Mouse (Mus musculus): ENCODE results near the gene Hist1h2ao. TPM values are rescaled to one million over a fixed set of nuclear protein-coding genes. Genes with fewer than 3 reads are reported as not detected.
"Not testable (repeated sequence)": the region's sequence is repeated elsewhere in the genome, so short reads cannot be mapped to it uniquely, and the experiment has no call there.

Gene Hist1h2ao
- polyA plus RNA-seq (2014; fragmentation: Nextera tagmentation; extraction: Ambion mirVana) = 4.0 TPM in 1 of 2 replicates, not detected in the other

DNA sequence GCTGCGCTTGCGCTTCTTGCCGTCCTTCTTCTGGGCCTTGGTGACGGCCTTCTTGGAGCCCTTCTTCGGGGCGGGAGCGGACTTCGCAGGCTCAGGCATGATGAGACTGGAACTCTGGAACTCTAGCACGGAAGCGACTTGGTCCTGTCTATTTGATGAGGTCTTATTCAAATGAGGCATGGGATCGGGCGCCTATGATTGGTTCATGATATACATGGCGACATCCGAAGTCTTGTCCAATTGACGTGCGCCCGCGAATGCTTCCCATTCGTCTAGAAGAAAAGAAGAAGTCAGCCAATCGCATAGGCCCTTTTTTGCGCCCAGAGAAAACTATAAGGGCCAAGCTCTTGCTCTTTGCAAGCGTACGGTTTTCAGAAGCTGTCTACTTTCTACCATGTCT is at the start of gene Hist1h2ao, which contains the start of gene Hist1h2bq:
Gene Hist1h2ao (plus strand): TSS at position 393 of the 400 bp plus-strand sequence.
Gene Hist1h2bq (minus strand): TSS at position 125 of the 400 bp plus-strand sequence.
- ATAC-seq (replicated peaks; ENCODE audit: low FRiP score, low TSS enrichment, low read depth) = peak; percentile 93
- not testable (repeated sequence) for H3K27me3 ChIP-seq (replicated peaks; ENCODE audit: control insufficient read depth, insufficient read depth, low read length); H3K4me1 ChIP-seq (replicated peaks; ENCODE audit: control insufficient read depth, insufficient read depth, low read length); DNase-seq (ENCODE audit: low spot score); H3K9ac ChIP-seq (ENCODE audit: low read length); H3K27ac ChIP-seq (ENCODE audit: low read depth); H3K36me3 ChIP-seq (ENCODE audit: control insufficient read depth, insufficient read depth, low read length); H3K4me3 ChIP-seq (ENCODE audit: low read depth, low read length); H3K4me2 ChIP-seq (ENCODE audit: low read length); H3K9me3 ChIP-seq (ENCODE audit: control insufficient read depth, low read length)
- WGBS = no CpG with 5 or more reads among the region's 23 CpGs

DNA sequence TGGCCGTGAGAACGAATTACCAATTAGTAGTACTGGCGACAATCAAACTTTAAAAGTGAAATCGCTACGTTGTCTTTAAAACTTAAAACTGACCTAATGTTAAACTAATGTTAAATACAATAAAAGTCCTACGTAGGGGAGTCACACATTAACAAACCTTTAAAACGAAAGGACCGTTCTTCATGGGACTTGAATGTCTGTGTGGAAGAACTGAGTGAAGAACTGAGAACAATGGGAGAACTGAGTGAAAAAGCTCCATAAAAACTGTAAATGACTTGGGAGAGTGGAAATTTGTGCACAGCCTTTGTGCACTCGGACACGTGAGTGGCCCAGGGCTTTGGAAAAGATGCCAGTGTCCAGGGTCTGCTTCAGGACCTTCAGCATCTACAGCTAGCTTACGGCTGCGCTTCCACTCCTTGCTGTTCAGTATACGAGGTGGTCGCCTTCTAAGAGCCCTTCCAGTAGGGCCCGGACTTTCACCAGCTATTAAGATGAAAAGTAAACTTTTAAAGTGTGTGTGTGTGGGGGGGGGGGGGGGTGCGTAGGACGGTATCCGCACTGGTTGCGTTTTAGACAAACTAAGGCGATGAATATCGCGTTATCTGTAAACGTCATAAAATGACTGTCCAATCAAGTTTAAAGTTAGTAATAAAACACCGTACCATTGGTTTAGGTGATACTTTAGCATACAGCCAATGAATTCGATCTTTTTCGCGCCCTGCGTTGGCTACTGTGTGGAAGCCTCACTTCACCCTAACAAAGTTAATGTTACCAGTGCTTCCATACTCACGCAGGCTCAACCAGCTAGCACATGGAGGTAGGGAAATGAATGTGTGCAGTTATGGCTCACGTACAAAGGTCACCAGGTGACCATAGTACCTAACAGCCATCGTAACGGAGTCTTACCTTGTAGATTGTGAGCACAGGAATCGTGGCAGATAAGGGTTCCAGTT is 31.2 kb upstream of the Hist1h2ao start:
- no peaks in the 10 kb centered on the region for H3K27me3 ChIP-seq (replicated peaks; ENCODE audit: control insufficient read depth, insufficient read depth, low read length)
- H3K4me3 ChIP-seq (ENCODE audit: low read depth, low read length) = peak overlapping the region; percentile 61
- peak overlapping the region; percentile 97 for H3K27ac ChIP-seq (ENCODE audit: low read depth)
- ATAC-seq (replicated peaks; ENCODE audit: low FRiP score, low TSS enrichment, low read depth) (peak; percentile 83), DNase-seq (ENCODE audit: low spot score) (peak; percentile 88)
- 5% methylated on average over 33 of the region's 33 CpGs for WGBS
- H3K4me1 ChIP-seq (replicated peaks; ENCODE audit: control insufficient read depth, insufficient read depth, low read length) = peaks cover 9% of the 10 kb centered on the region
- H3K9me3 ChIP-seq (ENCODE audit: control insufficient read depth, low read length) = no peaks in the 10 kb centered on the region
- peak overlapping the region; percentile 95 for H3K4me2 ChIP-seq (ENCODE audit: low read length)
- H3K36me3 ChIP-seq (ENCODE audit: control insufficient read depth, insufficient read depth, low read length) = no peaks in the 10 kb centered on the region
- peak overlapping the region; percentile 97 for H3K9ac ChIP-seq (ENCODE audit: low read length)

DNA sequence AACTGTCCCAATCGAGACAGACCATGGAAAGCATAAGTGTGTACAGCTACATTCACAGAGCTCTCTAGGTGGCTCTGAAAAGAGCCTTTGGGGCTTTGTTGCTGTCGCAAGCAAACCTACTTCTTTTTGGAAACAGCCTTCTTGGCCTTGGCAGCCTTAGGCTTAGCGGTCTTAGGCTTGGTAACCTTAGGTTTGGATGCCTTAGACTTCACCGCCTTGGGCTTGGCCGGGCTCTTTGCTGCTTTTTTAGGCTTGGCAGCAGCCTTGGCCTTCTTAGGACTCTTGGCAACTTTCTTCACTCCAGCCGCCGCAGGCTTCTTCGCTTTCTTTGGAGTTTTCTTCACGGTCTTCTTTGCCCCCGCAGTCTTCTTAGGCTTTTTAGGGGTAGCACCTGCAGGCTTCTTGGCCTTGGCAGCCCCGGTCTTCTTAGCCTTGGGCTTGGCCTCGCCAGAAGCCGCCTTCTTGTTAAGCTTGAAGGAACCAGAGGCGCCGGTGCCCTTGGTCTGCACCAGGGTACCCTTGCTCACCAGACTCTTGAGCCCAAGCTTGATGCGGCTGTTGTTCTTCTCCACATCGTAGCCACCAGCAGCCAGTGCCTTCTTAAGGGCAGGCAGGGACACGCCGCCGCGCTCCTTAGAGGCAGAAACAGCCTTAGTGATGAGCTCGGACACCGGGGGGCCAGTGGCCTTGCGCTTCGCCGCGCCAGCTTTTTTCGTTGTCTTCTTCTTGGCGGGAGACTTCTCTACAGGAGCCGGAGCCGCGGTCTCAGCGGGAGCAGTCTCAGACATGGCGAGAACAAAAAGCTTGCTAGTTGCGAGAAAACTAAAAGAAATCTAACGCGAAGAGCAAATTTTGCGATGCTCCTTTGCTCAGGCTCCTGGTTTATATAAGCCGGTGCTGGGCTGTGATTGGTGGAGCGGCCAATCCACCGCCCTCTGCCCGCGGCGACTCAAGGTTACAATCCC is 30.2 kb upstream of the Hist1h2ao start, which contains the start of gene Hist1h1b:
Gene Hist1h1b (minus strand): TSS at position 859 of the 965 bp plus-strand sequence.
- peaks cover 14% of the 10 kb centered on the region for H3K4me1 ChIP-seq (replicated peaks; ENCODE audit: control insufficient read depth, insufficient read depth, low read length)
- peak within 1 kb of the TSS; percentile 97 for H3K9ac ChIP-seq (ENCODE audit: low read length)
- no peaks in the 10 kb centered on the region for H3K36me3 ChIP-seq (ENCODE audit: control insufficient read depth, insufficient read depth, low read length)
- WGBS = under 1% methylated on average over 44 of the region's 44 CpGs
- peak within 1 kb of the TSS; percentile 95 for H3K4me2 ChIP-seq (ENCODE audit: low read length)
- H3K27ac ChIP-seq (ENCODE audit: low read depth) = peak within 1 kb of the TSS; percentile 97
- no peaks in the 10 kb centered on the region for H3K9me3 ChIP-seq (ENCODE audit: control insufficient read depth, low read length)
- H3K27me3 ChIP-seq (replicated peaks; ENCODE audit: control insufficient read depth, insufficient read depth, low read length) = no peaks in the 10 kb centered on the region
- ATAC-seq (replicated peaks; ENCODE audit: low FRiP score, low TSS enrichment, low read depth) (peak; percentile 43), DNase-seq (ENCODE audit: low spot score) (peak; percentile 91)
- peak within 1 kb of the TSS; percentile 61 for H3K4me3 ChIP-seq (ENCODE audit: low read depth, low read length)

DNA sequence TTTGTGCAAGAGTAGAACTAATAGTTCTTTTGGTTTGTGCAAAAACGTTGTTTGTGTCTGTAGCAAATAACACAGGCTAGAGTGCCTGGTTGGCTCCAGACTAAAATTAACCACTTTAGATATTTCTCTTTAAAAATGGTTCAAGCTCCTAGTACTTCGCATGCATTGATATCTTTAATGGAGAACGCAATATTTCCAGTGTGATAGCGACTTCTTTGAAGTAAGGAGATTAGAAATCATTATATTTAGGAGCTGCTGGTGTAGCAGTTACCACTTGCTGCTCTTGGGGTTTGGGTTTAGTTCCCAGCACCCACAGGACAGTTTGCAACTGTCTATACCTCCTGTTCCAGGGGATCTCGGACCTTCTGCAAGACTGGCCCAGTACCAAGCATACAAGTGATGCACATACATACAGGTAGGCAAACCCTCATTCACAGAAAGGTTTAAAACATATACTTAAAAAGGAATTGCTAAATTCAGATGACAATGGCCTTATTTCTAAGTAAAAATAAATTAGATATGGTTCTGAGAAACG is 29.2 kb upstream of the Hist1h2ao start:
- DNase-seq (ENCODE audit: low spot score) (peak; percentile 54), ATAC-seq (replicated peaks; ENCODE audit: low FRiP score, low TSS enrichment, low read depth) (no peak)
- no peaks in the 10 kb centered on the region for H3K9me3 ChIP-seq (ENCODE audit: control insufficient read depth, low read length)
- no peaks in the 10 kb centered on the region for H3K27me3 ChIP-seq (replicated peaks; ENCODE audit: control insufficient read depth, insufficient read depth, low read length)
- peak overlapping the region; percentile 61 for H3K4me3 ChIP-seq (ENCODE audit: low read depth, low read length)
- no peaks in the 10 kb centered on the region for H3K36me3 ChIP-seq (ENCODE audit: control insufficient read depth, insufficient read depth, low read length)
- peak overlapping the region; percentile 95 for H3K4me2 ChIP-seq (ENCODE audit: low read length)
- peaks cover 20% of the 10 kb centered on the region for H3K4me1 ChIP-seq (replicated peaks; ENCODE audit: control insufficient read depth, insufficient read depth, low read length)
- H3K27ac ChIP-seq (ENCODE audit: low read depth) = peak overlapping the region; percentile 97
- H3K9ac ChIP-seq (ENCODE audit: low read length) = peak overlapping the region; percentile 97
- 39% methylated on average over 6 of the region's 6 CpGs for WGBS

DNA sequence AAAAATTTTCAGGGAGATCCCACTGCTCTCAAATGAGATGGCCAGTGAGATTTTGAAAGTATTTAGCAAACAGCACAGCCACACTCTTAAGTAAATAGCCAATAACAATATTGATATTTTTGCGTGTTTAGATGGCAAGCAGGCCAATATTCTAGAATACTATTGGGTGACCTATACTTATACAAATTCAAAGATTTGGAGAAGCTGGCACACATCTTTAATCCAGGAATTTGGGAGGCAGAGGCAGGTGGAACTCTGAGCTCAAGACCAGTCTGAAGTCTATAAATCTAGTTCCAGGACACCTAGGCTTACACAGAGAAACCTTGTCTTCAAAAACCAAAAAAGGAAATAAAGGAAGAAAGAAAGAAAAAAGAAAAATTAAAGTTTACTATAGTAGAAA is 28.6 kb upstream of the Hist1h2ao start:
- Histone ChIP-seq H3K27me3 (replicated peaks; ENCODE audit: control insufficient read depth, insufficient read depth, low read length) (no peaks in the 10 kb centered on the region), H3K4me2 (ENCODE audit: low read length) (no peak overlapping the region), H3K4me3 (ENCODE audit: low read depth, low read length) (no peak overlapping the region), H3K27ac (ENCODE audit: low read depth) (0 out of 2 replicates have a peak overlapping the region, but pooled peaks have one; percentile 43), H3K9ac (ENCODE audit: low read length) (no peak overlapping the region), H3K9me3 (ENCODE audit: control insufficient read depth, low read length) (no peaks in the 10 kb centered on the region), H3K4me1 (replicated peaks; ENCODE audit: control insufficient read depth, insufficient read depth, low read length) (peaks cover 22% of the 10 kb centered on the region), H3K36me3 (ENCODE audit: control insufficient read depth, insufficient read depth, low read length) (no peaks in the 10 kb centered on the region)
- DNase-seq (ENCODE audit: low spot score) (peak; percentile 41), ATAC-seq (replicated peaks; ENCODE audit: low FRiP score, low TSS enrichment, low read depth) (no peak)
- 91% methylated on average over 1 of the region's 1 CpGs for WGBS

DNA sequence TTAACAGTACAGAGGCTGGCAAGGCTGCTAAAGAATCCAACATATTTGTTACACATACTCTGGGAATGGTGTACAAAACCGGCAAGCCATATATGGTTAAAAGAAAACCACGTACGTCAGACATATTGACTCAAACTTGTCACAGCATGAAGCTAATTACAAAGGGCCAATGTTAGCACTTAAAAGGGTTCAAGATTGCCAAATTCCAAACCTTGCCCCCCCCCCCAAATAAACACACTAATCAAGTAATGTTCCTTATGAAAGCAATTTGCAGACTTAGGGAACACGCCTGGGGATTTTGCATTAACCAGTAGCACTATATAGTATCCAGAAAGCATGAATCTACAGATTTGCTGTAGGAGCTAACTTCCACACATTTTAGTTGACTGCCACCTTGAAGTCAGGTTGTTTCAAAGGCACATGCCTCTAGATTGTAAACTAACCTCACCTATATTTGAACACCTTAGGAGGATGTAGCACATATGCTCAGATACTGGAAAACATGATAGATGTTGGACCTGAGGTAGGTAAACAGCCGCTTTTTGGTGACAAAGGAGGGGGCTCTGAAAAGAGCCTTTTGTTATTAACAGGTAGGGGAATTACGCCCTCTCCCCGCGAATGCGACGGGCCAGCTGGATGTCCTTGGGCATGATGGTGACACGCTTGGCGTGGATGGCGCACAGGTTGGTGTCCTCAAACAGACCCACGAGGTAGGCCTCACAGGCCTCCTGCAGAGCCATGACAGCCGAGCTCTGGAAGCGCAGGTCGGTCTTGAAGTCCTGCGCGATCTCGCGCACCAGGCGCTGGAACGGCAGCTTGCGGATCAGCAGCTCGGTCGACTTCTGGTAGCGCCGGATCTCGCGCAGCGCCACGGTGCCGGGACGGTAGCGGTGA is 27.7 kb upstream of the Hist1h2ao start:
- ATAC-seq (replicated peaks; ENCODE audit: low FRiP score, low TSS enrichment, low read depth); H3K36me3 ChIP-seq (ENCODE audit: control insufficient read depth, insufficient read depth, low read length); H3K27me3 ChIP-seq (replicated peaks; ENCODE audit: control insufficient read depth, insufficient read depth, low read length); H3K9me3 ChIP-seq (ENCODE audit: control insufficient read depth, low read length): not testable (repeated sequence)
- peak overlapping the region; percentile 71 for H3K9ac ChIP-seq (ENCODE audit: low read length)
- peak overlapping the region; percentile 44 for H3K4me3 ChIP-seq (ENCODE audit: low read depth, low read length)
- H3K27ac ChIP-seq (ENCODE audit: low read depth) = peak overlapping the region; percentile 92
- 2% methylated on average over 17 of the region's 35 CpGs for WGBS
- DNase-seq (ENCODE audit: low spot score) = peak; percentile 74
- H3K4me1 ChIP-seq (replicated peaks; ENCODE audit: control insufficient read depth, insufficient read depth, low read length) = peaks cover 22% of the 10 kb centered on the region
- H3K4me2 ChIP-seq (ENCODE audit: low read length) = peak overlapping the region; percentile 75

DNA sequence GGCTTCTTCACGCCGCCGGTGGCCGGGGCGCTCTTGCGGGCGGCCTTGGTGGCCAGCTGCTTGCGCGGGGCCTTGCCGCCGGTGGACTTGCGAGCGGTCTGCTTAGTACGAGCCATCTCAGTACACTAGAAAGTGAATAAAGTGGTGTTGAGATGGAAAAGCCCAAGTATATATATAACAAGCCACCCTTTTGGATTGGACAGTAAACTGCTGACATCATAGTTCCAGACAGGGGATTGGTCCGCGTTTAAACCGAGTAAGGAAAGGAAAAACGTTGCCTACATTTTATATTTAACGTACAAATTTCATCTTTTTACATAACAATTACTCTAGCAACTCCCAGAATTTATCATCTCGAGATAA is 27.0 kb upstream of the Hist1h2ao start, which contains the start of gene Hist1h3i:
Gene Hist1h3i (minus strand): TSS at position 116 of the 363 bp plus-strand sequence.
- H3K4me2 ChIP-seq (ENCODE audit: low read length) = peak within 1 kb of the TSS; percentile 75
- under 1% methylated on average over 12 of the region's 20 CpGs for WGBS
- peak within 1 kb of the TSS; percentile 92 for H3K27ac ChIP-seq (ENCODE audit: low read depth)
- no peaks in the 10 kb centered on the region for H3K36me3 ChIP-seq (ENCODE audit: control insufficient read depth, insufficient read depth, low read length)
- peak within 1 kb of the TSS; percentile 71 for H3K9ac ChIP-seq (ENCODE audit: low read length)
- DNase-seq (ENCODE audit: low spot score) (peak; percentile 58), ATAC-seq (replicated peaks; ENCODE audit: low FRiP score, low TSS enrichment, low read depth) (peak; percentile 69)
- H3K4me3 ChIP-seq (ENCODE audit: low read depth, low read length) = peak within 1 kb of the TSS; percentile 44
- H3K9me3 ChIP-seq (ENCODE audit: control insufficient read depth, low read length) = no peaks in the 10 kb centered on the region
- H3K4me1 ChIP-seq (replicated peaks; ENCODE audit: control insufficient read depth, insufficient read depth, low read length) = peaks cover 25% of the 10 kb centered on the region
- H3K27me3 ChIP-seq (replicated peaks; ENCODE audit: control insufficient read depth, insufficient read depth, low read length) = no peaks in the 10 kb centered on the region
